Mouse (Mus musculus): ENCODE results near the gene Bcl7c.

DNA sequence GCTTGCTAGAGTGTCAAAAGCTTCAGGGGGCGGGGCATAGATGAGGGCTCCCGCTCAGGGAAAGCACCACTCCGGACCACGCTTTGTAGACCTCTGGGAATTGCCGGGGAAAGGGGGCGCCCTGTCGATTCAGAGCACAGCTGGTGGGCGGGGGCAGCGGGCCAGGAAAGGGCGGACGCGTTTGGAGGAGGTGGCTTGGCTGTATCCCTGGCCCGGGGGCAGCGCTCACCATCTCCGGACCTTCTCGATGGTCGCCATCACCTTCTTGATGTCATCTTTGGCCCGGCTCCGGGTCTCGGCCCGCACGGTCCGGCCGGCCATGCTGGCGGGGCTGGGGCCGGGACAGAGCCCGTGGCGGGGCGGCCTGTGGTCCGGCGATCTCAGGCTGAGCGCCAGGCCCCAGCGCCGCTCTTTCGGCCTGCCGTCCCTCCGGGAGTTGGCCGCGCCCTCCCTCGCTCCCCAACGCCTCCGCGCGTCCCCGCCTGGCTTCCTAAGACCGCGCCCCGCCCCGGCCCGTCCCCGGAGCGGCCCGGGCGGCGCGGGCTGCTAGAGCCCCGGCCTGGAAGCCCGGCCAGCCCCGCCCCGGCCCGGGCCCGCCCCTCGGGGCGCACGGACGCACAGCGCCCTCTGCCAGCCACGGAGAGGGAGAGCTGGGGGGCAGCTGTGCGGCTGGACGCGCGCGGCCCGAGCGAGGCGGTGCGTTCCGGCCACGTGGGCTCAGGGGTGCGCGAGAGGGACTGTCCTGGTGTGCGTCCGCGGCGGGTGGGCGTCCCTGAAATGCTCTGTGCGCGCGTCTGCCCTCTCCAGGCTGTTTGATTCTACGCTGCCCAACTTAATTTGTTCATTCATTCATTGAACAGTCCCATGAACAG lies at the start of gene Bcl7c:
- no peak for TF ChIP-seq EP300 (IDR thresholded peaks at IDR 0.05)
- peak; percentile 75 for TF ChIP-seq CTCF (IDR thresholded peaks at IDR 0.05)
